Mouse (Mus musculus) neural tube, embryonic 13.5 days (tissue): ENCODE results near the gene Dnah3. TPM values are rescaled to one million over a fixed set of nuclear protein-coding genes. Genes with fewer than 3 reads are reported as not detected.

Experiments used
- ATAC-seq: fragments of 200-750 bp; cut with Nextera tagmentation; 2 replicates; pipeline ENCODE4 v1.8.0; 2017; ENCODE audit warnings: low read depth, mild to moderate bottlenecking, moderate TSS enrichment, moderate library complexity
- H3K27ac ChIP-seq: fragments of 300-500 bp; sonication (generic); replicated peaks from 2 replicates; pipeline ENCODE4 v1.5.1; 2015; ENCODE audit warnings: moderate library complexity, mild to moderate bottlenecking, inconsistent platforms
- H3K27me3 ChIP-seq: fragments of 300-500 bp; sonication (generic); 2 replicates; pipeline ENCODE4 v1.6.1; 2015; ENCODE audit warnings: mild to moderate bottlenecking, inconsistent platforms
- H3K36me3 ChIP-seq: fragments of 300-500 bp; sonication (generic); 2 replicates; pipeline ENCODE4 v1.6.1; 2015; ENCODE audit warnings: mild to moderate bottlenecking, inconsistent platforms
- H3K4me1 ChIP-seq: fragments of 300-500 bp; sonication (generic); replicated peaks from 2 replicates; pipeline ENCODE4 v1.6.1; 2015; ENCODE audit warnings: inconsistent platforms
- H3K4me2 ChIP-seq: fragments of 300-500 bp; sonication (generic); 2 replicates; pipeline ENCODE4 v1.6.1; 2015; ENCODE audit warnings: inconsistent platforms, mild to moderate bottlenecking, moderate library complexity
- H3K4me3 ChIP-seq: fragments of 300-500 bp; sonication (generic); 2 replicates; pipeline ENCODE4 v1.5.1; 2015; ENCODE audit warnings: mild to moderate bottlenecking, inconsistent platforms
- H3K9ac ChIP-seq: fragments of 300-500 bp; sonication (generic); 2 replicates; pipeline ENCODE4 v1.6.1; 2015; ENCODE audit warnings: moderate library complexity, mild to moderate bottlenecking, inconsistent platforms
- H3K9me3 ChIP-seq: fragments of 300-500 bp; sonication (generic); 2 replicates; pipeline ENCODE4 v1.6.1; 2016; ENCODE audit warnings: inconsistent platforms
- WGBS: fragments of 180-500 bp; shearing (Covaris S2); methylation state at CpG from one replicate; pipeline ENCODE4 v1.1.7; 2015; 5-methylcytosine and 5-hydroxymethylcytosine counted together
- polyA plus RNA-seq: library from polyadenylated mRNA; unstranded; fragments of >200 nt; fragmentation: Nextera tagmentation; extraction: Ambion mirVana; gene quantifications from 2 replicates; pipeline ENCODE4 v1.2.1, GENCODE M21; 2015

Gene Dnah3
- 0.10 TPM in 1 of 2 replicates, not detected in the other for polyA plus RNA-seq

- no peaks in the 10 kb centered on the region for H3K27me3 ChIP-seq
- H3K4me2 ChIP-seq, result no peak within 1 kb of the TSS
- no peak within 1 kb of the TSS for H3K4me3 ChIP-seq
- no peaks in the 10 kb centered on the region for H3K36me3 ChIP-seq
- no peak for ATAC-seq
- WGBS, result 83% methylated on average over 6 of the region's 6 CpGs
- no peaks in the 10 kb centered on the region for H3K9me3 ChIP-seq
- H3K4me1 ChIP-seq, result no peaks in the 10 kb centered on the region
- no peak within 1 kb of the TSS for H3K27ac ChIP-seq
- no peak within 1 kb of the TSS for H3K9ac ChIP-seq
Observed at GRCm38 (mm10) chr7:120095180-120095579, at the start of gene Dnah3. Gene Dnah3 (minus strand): TSS chr7:120095280.

- ATAC-seq, result no peak
- Histone ChIP-seq H3K9me3 (no peaks in the 10 kb centered on the region), H3K27ac (no peak overlapping the region), H3K4me1 (no peaks in the 10 kb centered on the region), H3K4me3 (no peak overlapping the region), H3K36me3 (no peaks in the 10 kb centered on the region), H3K27me3 (no peaks in the 10 kb centered on the region), H3K9ac (no peak overlapping the region), H3K4me2 (no peak overlapping the region)
- WGBS, result 88% methylated on average over 1 of the region's 1 CpGs
Observed at GRCm38 (mm10) chr7:120142743-120143142, 47.7 kb upstream of the Dnah3 start.

- no peak for ATAC-seq
- no peak overlapping the region for H3K27ac ChIP-seq
- 65% methylated on average over 4 of the region's 4 CpGs for WGBS
- no peaks in the 10 kb centered on the region for H3K4me1 ChIP-seq
- no peak overlapping the region for H3K9ac ChIP-seq
- H3K36me3 ChIP-seq, result no peaks in the 10 kb centered on the region
- H3K9me3 ChIP-seq, result no peaks in the 10 kb centered on the region
- H3K27me3 ChIP-seq, result no peaks in the 10 kb centered on the region
- H3K4me2 ChIP-seq, result no peak overlapping the region
- no peak overlapping the region for H3K4me3 ChIP-seq
Observed at GRCm38 (mm10) chr7:120128951-120129350, 33.9 kb upstream of the Dnah3 start.

- Histone ChIP-seq H3K9ac (no peak overlapping the region), H3K4me3 (no peak overlapping the region), H3K27ac (no peak overlapping the region), H3K27me3 (no peaks in the 10 kb centered on the region), H3K4me2 (no peak overlapping the region), H3K4me1 (no peaks in the 10 kb centered on the region), H3K36me3 (no peaks in the 10 kb centered on the region), H3K9me3 (no peaks in the 10 kb centered on the region)
- 51% methylated on average over 4 of the region's 4 CpGs for WGBS
- no peak for ATAC-seq
Observed at GRCm38 (mm10) chr7:120127686-120128059, 32.6 kb upstream of the Dnah3 start.

- H3K36me3 ChIP-seq, result no peaks in the 10 kb centered on the region
- H3K27me3 ChIP-seq, result no peaks in the 10 kb centered on the region
- 39% methylated on average over 5 of the region's 5 CpGs for WGBS
- H3K27ac ChIP-seq, result no peak overlapping the region
- H3K4me3 ChIP-seq, result no peak overlapping the region
- H3K4me2 ChIP-seq, result no peak overlapping the region
- no peak overlapping the region for H3K9ac ChIP-seq
- no peak for ATAC-seq
- no peaks in the 10 kb centered on the region for H3K4me1 ChIP-seq
- no peaks in the 10 kb centered on the region for H3K9me3 ChIP-seq
Observed at GRCm38 (mm10) chr7:120126976-120127685, 32.1 kb upstream of the Dnah3 start.

GRCm38 (mm10) chr7:120124844-120125243 lies 29.8 kb upstream of the Dnah3 start:
- H3K36me3 ChIP-seq, result 0 out of 2 replicates have a peak, but pooled peaks cover 4% of the 10 kb centered on the region
- 3% methylated on average over 3 of the region's 3 CpGs for WGBS
- H3K4me3 ChIP-seq, result no peak overlapping the region
- ATAC-seq, result peak; percentile 87
- no peaks in the 10 kb centered on the region for H3K4me1 ChIP-seq
- H3K4me2 ChIP-seq, result no peak overlapping the region
- H3K27me3 ChIP-seq, result no peaks in the 10 kb centered on the region
- no peak overlapping the region for H3K27ac ChIP-seq
- H3K9ac ChIP-seq, result no peak overlapping the region
- no peaks in the 10 kb centered on the region for H3K9me3 ChIP-seq

- Histone ChIP-seq H3K27me3 (no peaks in the 10 kb centered on the region), H3K36me3 (0 out of 2 replicates have a peak, but pooled peaks cover 6% of the 10 kb centered on the region), H3K9ac (peak overlapping the region; percentile 43; the same call in 1 of the 2 replicates), H3K4me3 (no peak overlapping the region), H3K27ac (no peak overlapping the region), H3K9me3 (no peaks in the 10 kb centered on the region), H3K4me1 (no peaks in the 10 kb centered on the region), H3K4me2 (no peak overlapping the region)
- no peak for ATAC-seq
- WGBS, result 87% methylated on average over 4 of the region's 4 CpGs
Observed at GRCm38 (mm10) chr7:120123776-120124175, 28.7 kb upstream of the Dnah3 start.

GRCm38 (mm10) chr7:120117529-120117928 lies 22.4 kb upstream of the Dnah3 start:
- no peak overlapping the region for H3K4me3 ChIP-seq
- H3K9me3 ChIP-seq, result no peaks in the 10 kb centered on the region
- no peaks in the 10 kb centered on the region for H3K27me3 ChIP-seq
- H3K4me2 ChIP-seq, result no peak overlapping the region
- no peak for ATAC-seq
- no peak overlapping the region for H3K27ac ChIP-seq
- no peak overlapping the region for H3K9ac ChIP-seq
- H3K4me1 ChIP-seq, result peaks cover 7% of the 10 kb centered on the region; the same call in 1 of the 2 replicates
- WGBS, result 42% methylated on average over 6 of the region's 6 CpGs
- 0 out of 2 replicates have a peak, but pooled peaks cover 6% of the 10 kb centered on the region for H3K36me3 ChIP-seq

GRCm38 (mm10) chr7:120116976-120117375 lies 21.9 kb upstream of the Dnah3 start:
- no peaks in the 10 kb centered on the region for H3K27me3 ChIP-seq
- WGBS, result 87% methylated on average over 5 of the region's 5 CpGs
- ATAC-seq, result no peak
- no peak overlapping the region for H3K27ac ChIP-seq
- no peak overlapping the region for H3K4me2 ChIP-seq
- 0 out of 2 replicates have a peak, but pooled peaks cover 6% of the 10 kb centered on the region for H3K36me3 ChIP-seq
- H3K4me1 ChIP-seq, result peaks cover 7% of the 10 kb centered on the region; the same call in 1 of the 2 replicates
- no peak overlapping the region for H3K9ac ChIP-seq
- H3K9me3 ChIP-seq, result no peaks in the 10 kb centered on the region
- H3K4me3 ChIP-seq, result no peak overlapping the region

- Histone ChIP-seq H3K4me3 (no peak overlapping the region), H3K9ac (no peak overlapping the region), H3K9me3 (no peaks in the 10 kb centered on the region), H3K4me1 (no peaks in the 10 kb centered on the region), H3K4me2 (no peak overlapping the region), H3K27ac (no peak overlapping the region), H3K27me3 (no peaks in the 10 kb centered on the region), H3K36me3 (no peaks in the 10 kb centered on the region)
- WGBS, result 85% methylated on average over 5 of the region's 5 CpGs
- ATAC-seq, result no peak
Observed at GRCm38 (mm10) chr7:120109676-120110075, 14.6 kb upstream of the Dnah3 start.

GRCm38 (mm10) chr7:120106356-120106755 lies 11.3 kb upstream of the Dnah3 start:
- Histone ChIP-seq H3K4me2 (no peak overlapping the region), H3K9me3 (no peaks in the 10 kb centered on the region), H3K4me3 (no peak overlapping the region), H3K9ac (no peak overlapping the region), H3K4me1 (peaks cover 18% of the 10 kb centered on the region), H3K27ac (no peak overlapping the region), H3K27me3 (peaks cover 5% of the 10 kb centered on the region; the same call in 1 of the 2 replicates), H3K36me3 (no peaks in the 10 kb centered on the region)
- no peak for ATAC-seq
- WGBS, result 72% methylated on average over 2 of the region's 2 CpGs

- Histone ChIP-seq H3K27ac (no peak overlapping the region), H3K36me3 (no peaks in the 10 kb centered on the region), H3K4me1 (peaks cover 18% of the 10 kb centered on the region), H3K9me3 (no peaks in the 10 kb centered on the region), H3K27me3 (peaks cover 5% of the 10 kb centered on the region; the same call in 1 of the 2 replicates), H3K4me3 (no peak overlapping the region), H3K4me2 (no peak overlapping the region), H3K9ac (no peak overlapping the region)
- ATAC-seq, result no peak
- WGBS, result 44% methylated on average over 3 of the region's 3 CpGs
Observed at GRCm38 (mm10) chr7:120104975-120105374, 9.9 kb upstream of the Dnah3 start.
